Mouse (Mus musculus): ENCODE data around the gene Mxd1.

Gene Mxd1

DNA sequence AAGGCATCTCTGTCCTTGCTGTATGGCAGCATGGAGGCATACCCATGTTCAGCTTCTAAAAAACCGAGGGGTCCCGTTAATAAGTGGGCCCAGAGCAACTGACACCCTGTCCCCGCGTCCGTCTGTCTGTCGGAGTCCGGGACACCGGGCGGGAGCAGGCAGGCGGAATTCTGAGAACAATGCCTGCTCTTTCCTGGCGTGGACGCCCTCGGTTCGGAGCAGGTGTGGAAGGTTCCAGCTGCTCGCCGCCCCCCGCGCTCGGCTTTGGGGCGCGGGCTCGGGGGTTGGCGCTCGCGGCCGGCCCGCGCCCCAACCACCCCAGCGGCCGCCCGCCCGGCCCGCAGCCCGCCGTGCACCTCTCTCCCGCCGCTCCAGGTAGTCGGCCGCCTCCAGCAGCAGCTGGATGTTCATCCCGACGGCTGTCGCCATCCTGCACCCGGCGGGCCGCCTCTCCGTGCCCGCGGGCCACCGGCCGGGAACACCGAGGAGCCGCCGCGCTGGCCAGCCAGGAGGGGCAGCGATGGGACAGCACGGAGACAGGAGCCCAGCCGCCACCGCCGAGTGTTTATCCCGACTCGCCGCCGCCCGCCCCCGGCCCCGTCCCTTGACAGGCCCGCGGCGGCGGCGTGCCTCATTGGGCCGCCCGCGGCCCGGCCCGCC lies at the start of gene Mxd1:
Gene Mxd1 (minus strand): TSS at position 582 of the 660 bp plus-strand sequence.
- no peak for DNase-seq

DNA sequence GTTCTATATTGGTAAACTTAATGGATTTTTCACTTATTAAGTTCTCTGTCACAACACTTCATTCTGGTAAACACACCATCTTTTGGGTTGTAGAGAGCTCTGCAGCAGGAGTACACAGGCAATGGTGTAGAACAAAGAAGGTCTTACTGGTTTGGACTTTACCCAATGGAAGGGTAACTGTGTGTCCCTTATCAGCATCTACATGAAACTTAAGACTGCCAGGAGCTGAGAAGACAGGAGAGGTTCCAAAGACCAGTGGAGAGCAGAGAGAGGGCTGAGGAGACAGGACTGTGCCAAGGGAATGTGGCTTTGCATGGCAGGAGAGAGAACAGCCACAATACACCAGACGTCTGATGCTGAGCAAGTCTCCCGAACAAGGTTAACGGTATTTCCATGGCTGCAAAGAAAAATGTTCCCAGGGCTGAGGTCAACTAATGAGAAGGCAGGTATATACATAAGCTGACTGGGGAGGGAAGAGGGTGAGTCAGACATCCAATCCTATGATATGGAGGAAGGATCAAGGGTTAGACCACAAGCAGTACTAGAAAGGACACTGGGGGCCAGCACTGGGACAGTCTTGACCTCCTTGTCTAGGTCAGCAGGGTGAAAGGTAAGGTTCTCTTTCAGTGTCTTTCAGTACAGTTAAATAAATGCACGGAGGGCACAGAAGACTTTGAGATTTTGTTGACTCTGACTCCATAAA lies 39.3 kb upstream of the Mxd1 start:
- no peak for DNase-seq

DNA sequence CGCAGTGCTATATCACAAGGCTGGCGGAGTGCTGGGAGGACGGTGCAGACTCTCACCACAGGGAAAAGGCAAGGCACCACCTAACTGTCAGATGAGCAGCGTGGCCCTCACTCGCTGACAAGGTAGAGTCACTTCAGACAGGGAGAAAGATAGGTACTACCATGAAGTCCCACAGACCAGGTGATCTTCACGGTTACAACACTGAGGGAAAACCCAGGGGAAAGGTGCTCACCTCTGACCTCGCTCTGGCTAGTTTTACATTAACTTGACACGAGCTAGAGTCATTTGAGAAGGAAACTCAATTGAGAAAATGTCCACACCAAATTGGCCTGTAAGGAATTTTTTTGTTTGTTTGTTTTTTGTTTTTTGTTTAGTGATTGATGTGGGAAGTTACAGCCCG lies 33.6 kb upstream of the Mxd1 start:
- DNase-seq, result no peak

DNA sequence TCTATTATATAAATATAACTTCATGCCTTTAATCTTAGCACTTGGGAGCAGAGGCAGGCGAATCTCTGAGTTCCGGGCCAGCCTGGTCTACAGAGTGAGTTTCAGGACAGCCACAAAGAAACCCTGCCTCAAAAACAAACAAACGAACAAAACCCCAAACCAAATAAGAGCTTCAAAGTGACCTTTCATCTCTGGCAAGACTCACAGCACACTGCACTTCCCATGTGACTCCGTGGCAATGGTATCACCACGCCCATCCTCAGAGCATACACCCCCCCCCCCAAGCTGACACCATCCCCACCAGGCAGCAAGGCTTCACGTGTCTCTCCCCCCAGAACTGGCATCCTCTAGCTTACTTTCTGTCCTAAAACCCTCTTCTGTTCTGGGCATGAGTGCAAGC lies 28.9 kb upstream of the Mxd1 start:
- no peak for DNase-seq

DNA sequence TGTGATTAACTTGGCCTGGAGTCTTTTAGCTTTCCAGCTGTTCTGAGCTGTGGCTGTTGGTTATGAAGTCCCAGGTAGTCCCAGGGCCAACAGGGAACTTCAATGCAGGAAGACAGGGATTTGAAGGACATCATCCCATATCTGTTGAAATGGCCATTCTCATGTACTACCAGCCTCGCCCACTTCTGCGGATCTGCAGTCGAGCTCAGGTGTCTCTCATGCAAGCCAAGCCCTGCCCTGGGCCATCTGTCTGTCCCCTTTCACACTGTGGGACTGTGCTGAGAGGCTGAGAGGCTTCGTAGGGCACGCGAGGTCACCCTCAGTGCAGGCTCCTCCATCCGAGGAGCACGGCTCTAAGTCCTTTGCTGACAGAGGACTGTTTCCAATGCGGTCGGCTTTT lies 27.3 kb upstream of the Mxd1 start:
- no peak for DNase-seq

DNA sequence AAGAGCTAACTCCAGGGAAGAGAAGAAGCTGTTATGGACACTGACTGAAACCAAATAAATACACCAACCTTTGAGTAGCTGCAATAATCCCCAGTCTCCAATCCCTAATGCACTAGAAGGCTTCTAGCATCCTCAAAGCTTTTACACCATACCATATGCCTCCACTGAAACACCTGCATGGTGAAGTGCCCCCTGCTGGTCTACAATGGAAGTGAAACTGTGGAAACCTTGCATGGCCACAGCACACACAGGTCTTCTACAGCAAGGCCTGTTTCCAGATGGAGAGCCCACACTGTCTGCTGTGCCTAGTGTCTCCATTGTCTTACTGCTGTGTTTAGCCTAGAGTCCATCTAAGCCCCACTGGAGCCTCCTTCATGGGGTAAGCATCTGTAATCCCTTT lies 25.5 kb upstream of the Mxd1 start:
- DNase-seq, result peak; percentile 19 to 67

DNA sequence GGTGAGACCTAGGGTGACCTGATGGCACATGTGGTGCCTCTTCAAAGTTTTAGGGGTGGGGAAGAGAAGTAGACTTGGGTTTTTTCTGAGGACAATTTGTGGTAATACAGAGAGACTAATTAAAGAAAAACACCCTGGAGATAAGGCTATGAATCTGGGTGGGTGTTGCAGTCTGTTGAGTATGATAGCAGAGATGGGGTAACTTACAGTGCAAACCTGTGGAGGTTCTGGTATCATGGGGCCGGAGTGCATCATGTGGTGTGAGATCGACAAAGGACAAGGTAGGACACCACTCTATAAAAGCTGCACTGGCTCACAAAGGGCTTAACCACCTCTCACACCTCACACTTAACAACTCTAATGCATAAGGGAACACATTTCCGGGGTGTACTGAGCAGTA lies 20.7 kb upstream of the Mxd1 start:
- no peak for DNase-seq

DNA sequence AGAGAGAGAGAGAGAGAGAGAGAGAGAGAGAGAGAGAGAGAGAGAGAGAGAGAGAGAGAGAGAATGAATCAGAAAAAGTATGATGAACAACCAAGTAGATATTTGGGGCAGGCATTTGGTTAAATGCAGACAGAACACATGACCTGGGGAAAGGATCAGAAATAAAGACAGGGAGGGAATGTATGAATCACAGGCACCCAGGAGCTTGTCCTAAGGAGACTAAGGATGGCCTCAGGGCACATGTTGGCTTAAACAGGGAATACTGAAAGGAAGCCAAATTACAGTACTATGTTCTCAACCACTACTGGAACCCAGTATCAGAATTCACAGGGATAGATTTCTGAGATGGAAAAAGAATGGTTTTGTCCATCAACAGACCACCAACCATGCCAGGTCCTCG lies 18.0 kb upstream of the Mxd1 start:
- DNase-seq, result no peak

DNA sequence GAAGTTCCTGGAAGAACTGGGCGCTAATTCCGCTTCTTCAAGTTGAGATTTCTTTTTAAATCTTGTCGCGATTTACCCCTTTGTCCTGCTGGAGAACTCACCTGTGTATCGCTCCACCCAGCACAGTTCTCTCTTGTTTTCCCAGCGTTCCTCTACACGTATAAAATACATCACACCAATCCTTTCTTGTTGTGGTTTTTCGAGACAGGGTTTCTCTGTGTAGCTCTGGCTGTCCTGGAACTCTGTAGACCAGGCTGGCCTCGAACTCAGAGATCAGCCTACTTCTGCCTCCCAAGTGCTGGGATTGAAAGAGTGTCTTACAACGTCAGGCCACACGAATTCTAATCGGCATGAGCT lies 15.7 kb upstream of the Mxd1 start:
- DNase-seq, result no peak

DNA sequence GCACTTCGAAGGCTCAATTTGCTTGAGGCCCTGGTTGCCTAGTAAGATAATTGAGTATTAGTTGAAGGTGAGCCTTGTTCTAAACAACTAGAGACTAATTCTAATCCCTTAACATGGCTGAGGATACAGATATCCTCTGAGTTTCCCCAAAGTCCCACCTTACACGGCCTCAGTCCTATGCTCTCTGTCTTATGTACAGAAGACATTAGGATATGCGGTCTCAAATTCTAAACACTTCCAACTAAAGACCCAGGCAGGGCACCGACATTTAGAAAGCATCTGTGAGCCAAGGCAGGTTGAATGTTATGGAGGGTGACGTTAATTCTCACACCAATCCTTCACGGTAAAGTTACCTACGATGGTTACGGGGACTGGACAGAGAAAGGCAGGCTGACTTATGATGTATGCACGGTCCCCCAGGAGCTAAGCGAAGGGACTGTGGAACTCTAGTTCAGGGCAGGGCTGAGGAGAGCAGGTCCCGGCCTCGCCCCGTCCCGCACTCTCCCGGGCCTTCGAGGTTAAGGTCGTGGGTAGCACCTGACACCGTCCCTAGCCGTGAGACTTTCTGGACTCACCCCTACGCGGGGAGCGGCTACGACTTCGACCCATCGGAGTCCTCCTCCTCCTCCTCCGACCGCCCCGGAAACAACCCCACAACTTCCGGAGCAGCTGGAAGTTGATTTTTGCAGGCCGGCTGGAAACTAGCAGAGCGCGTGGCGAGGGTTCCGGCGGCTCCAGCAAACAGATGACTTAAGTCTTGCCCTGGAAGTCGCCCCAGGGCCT lies 15.1 kb upstream of the Mxd1 start, which contains the start of gene Snrnp27:
Gene Snrnp27 (minus strand): TSS at position 651 of the 783 bp plus-strand sequence.
- DNase-seq, result peak; percentile 76 to 89

DNA sequence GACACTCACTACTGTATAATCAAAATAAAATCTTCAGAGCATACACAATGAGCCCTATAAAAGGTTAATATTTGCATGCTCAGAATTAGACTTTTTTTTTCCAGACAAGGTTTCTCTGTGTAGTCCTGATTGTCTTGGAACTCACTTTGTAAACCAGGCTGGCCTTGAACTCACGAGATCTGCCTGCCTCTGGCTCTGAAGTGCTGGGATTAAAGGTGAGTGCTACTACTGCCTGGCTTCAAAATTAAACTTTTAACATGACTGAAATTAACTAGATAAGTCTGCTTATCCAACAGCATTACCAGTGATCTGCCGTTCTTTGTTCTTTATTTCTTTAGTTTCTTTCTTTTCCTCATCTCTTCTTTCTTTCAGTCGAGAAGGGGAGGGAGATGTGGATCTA lies 12.3 kb upstream of the Mxd1 start:
- no peak for DNase-seq

DNA sequence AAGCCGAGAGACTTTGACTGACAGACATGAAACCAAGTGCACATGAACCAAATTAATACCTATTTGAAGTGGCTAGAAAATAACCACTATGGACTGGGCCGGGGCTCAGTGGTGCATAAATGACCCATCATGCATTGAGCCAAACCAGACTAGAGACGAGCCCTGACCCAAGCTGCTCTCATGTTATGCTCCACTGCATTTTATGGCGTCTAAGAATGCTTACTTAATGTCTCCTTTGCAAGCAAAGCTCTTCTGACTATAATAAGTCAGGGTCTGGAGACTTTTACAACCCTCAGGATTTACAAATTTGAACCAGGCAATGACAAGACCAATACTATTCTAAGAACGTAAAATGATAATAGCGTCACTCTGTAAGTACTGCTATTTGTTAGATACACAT lies 9.4 kb upstream of the Mxd1 start:
- DNase-seq, result no peak

DNA sequence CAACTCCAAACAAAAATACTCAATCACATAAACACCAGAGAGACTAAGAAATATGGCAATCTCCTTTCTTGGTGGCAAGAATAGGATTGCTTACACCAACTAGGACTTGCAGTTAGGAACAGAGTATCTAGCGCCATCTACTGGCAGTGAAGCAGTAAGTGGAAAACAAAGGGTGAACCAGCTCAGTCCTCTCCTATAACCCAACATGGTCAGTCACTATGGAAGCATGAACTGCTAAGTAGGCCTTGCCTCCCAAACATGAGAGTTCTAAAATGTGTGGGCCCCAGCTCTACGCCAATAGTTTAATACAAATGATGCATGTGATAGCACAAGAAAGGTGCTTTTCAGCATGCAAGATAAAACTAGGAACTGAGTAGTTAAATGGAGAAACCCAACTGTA lies 1.9 kb upstream of the Mxd1 start:
- DNase-seq, result peak in 1 of 2 experiments; percentile 19

DNA sequence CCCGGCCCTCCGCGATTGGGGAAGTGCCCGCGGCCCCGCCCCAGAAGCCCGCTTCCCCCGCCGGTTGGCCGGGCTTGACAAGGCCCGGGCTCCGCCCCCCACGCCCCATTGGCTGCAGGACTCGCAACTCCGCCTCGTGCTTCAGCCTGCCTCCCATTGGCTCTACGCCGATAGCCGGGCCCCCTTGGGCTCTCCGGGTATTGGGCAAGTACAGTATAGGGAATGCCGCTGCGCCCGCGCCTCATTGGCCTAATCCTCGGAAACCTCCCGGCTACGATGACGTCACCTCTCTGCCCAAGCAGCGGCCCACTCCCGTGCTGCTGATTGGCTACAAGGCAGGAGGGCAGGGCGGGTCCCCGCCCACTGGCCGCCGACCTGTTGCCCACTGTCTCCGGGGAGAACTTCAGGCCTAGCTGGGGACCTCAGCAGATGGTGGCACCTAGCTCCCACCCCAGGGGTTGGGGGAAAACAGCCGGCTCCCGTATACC lies 323 bp upstream of the Mxd1 start:
- peak; percentile 99 to 100 for DNase-seq

DNA sequence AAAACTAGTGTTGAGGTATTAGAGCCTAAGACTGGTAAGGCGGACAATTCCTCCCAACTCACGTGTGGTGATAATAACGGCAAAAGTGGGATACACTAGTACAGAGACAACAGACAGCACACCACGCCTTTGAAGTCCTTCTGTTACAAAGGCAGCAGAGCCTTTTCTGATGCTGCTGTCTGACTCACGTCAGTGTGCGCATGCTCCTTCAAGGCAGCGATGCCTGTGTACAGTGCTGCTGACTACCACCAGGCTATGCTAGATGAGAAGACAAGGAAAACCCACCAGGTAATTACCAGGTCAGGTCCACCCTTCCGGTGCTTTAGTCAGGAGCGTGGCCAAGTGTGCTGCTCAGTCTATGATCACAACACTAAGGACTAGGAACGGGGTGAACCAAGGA lies 1.9 kb downstream of the Mxd1 start:
- no peak for DNase-seq

DNA sequence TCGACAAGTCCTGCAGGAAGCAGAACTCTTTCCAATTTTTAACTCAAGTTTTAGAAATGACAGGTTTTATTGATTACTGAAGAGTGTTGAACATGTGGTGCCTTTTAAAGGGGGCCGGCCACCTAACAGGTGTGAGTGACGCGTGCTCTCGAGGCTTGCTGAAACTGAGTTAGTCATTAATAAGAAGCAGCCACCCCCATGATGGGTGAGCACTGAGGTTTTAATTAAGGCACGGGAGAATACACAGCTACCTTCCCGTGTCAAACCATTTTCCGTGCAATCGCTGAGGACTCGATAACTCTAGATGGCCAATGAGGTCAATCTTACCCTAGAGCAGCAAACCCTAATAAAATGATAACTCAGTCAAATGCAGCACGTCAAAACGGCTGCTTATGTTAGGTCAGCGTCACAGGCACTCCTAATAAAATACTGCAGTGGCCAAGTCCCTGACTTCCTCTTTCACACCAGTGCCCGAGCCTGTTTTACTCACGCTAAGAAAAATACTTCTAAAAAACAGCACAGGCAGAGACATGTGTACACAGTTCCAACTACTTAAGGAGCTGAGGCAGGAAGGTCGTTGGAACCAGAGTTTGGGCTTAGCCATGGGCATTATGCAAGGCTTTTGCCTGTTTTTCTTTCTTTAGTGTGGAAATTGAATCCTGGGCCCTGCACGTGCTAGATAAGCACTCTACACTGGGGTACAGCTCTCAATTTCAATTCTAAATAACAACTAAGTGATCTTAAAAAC lies 3.2 kb downstream of the Mxd1 start:
- no peak for DNase-seq

DNA sequence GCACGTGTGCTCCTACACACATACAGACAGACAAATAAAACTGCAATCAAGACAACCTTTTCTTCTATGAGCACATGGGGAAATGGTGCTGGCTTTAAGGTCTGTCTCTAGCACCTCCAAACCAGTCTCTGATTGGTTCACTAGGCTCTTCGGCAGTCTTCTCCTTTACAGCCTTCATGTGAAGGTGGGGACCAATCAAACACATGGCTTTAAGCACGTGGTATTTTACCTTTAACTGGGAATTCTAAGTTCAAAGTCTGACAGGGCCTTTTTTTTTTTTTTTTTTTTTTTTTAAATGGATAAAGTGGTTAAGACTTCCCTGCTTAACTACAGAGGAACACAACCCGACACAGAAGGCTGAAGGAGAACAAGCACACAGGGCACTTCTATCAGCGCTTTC lies 3.9 kb downstream of the Mxd1 start:
- no peak for DNase-seq

DNA sequence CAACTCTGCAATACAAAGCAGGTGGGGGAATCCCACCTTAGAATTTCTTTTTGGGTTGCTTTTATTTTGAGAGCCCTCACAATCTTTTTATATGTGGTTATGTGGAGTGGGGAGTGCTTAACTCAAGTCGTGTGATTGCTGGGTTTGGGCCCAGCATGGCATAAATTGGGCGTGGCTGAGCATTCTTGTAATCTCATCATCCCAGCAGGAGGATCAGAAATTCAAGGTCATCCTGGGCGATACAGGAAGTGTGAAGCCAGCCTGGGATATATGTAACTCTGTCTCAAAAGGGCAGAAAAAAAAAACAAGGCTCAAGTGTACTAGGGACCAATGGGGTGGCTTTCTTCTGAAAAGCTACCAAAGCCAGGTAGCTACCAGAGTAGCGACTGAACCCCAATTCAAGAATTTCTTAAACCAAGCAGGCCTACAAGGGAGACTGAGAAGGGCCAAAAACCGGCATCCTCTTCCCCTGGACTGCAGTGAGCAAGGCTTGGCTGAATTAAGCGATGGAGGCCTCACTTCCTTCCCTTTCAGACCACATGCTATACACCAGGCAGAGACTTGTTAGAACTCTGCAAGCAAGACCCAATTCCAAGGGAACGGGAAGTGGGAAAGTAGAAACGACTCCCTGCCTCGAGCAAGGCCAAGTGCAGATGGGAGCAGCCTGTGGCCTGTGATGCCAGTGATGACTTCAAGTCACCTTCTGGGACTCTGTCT lies 8.6 kb downstream of the Mxd1 start:
- DNase-seq, result no peak

DNA sequence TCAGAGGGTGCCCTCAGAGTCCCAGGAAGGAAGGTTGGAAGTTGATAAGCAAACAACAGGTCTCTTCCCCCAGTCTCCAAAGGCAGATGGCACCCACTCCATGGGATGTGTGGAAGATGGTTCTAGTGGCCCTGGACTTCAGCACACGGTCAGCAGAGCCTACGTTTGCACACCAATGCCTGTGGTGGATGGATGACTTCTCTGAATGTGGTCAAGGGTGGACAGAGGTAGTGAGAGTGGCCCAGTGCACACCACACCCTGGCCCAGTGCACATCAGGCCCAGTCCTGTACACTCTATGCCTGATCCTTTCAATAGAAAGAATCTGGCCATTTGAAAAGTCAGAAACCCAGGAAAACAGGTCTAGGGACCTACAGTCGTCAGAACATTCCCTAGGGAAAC lies 10.5 kb downstream of the Mxd1 start:
- no peak for DNase-seq

DNA sequence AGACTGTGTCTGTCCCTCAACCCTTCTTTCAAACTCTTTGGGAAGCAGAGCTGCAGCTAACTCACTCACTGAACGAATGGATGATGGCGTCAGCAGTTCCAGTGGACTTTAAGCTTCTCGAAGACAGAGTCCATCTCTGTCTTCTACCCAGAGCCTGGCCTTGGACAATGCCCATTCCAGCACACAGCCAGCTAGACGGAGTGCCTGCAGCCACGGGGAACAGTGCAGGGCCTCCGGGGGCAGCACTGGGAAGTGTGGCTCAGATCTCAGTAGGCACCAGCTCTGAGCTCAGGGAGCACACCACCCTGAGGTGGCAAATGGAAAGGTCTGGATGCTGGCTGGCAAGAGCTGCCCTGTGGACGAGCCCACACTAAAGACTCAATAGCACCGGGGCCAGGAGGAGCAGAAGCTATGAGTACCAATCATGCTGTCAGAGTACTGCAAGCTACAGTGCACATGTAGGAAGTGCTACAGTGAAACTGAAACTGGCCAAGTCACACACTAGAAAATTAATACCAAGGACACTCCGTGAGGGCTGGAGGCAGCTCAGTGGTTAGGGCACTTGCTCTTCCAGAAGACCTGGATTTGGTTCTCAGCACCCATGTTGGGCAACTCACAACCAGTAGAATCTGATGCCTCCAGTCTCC lies 14.6 kb downstream of the Mxd1 start:
- DNase-seq, result peak in 1 of 2 experiments; percentile 23

DNA sequence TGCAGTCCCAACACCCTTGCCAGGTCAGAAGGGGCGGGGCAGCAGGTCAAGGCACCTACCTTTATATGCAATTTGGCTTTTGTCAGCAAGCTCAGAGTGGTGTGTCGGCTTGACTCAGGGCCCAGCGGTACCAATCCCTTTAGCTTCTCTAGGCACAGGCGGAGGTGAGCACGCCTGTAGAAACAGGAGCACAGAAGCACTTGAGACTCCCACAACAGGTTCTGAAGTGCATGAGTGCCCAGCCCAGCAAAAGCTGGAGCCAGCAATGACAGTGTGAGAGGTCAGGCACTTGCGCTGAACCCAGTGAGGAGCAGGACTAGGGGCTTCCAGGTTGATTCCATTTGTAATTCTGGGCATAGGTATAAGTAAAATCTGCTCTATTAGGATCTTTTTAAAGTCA lies 15.9 kb downstream of the Mxd1 start:
- DNase-seq, result no peak

DNA sequence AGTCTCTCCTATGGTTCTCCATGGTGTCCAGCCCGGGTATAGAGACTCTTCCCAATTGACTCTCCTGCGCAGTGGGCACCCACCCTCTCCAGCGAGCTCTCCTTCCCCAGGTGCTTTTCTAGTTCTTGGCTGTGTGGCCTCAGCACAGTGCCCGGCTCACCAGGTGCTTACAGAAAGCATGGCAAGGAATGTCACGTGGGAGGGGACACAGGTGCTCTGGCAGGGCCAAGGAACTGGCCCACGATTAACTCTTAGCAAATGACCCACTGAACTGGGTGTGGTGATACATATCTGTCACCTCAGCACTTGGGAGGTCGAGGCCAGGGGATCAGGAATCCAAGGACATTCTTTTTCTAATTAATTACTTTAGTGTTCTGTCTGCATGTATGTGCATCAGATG lies 22.8 kb downstream of the Mxd1 start:
- DNase-seq, result no peak
